Mouse (Mus musculus) lung, postnatal 0 days (tissue): ENCODE results near the gene Gpr183.

Experiments
- CTCF ChIP-seq: IDR thresholded peaks from 2 replicates; pipeline ENCODE4 v1.5.1; 2016; ENCODE audit warnings: antibody characterized with exemption, mild to moderate bottlenecking
- EP300 ChIP-seq: IDR thresholded peaks from 2 replicates; pipeline ENCODE4 v1.6.1; 2016; ENCODE audit warnings: antibody characterized with exemption, mild to moderate bottlenecking, control low read depth

- TF ChIP-seq CTCF: no peak
- no peak for TF ChIP-seq EP300
These were observed 30.0 kb upstream of the Gpr183 start for GRCm38 (mm10) chr14:121994846-121995556.
